Mouse (Mus musculus): Measurements from ENCODE around the gene Fnbp4.
"Not testable (repeated sequence)": the region's sequence is repeated elsewhere in the genome, so short reads cannot be mapped to it uniquely, and the experiment has no call there.

The Fnbp4 gene

GRCm38 (mm10) chr2:90782901-90783486 is 37.8 kb downstream of the Fnbp4 start:
- peak; percentile 36 for DNase-seq

GRCm38 (mm10) chr2:90788126-90788525 is 43.0 kb downstream of the Fnbp4 start:
- no peak for DNase-seq

- DNase-seq = no peak
These were observed 63.3 kb downstream of the Fnbp4 start for GRCm38 (mm10) chr2:90808241-90809126.

GRCm38 (mm10) chr2:90810751-90811150 is 65.6 kb downstream of the Fnbp4 start:
- DNase-seq = no peak

GRCm38 (mm10) chr2:90815266-90815665 is 70.1 kb downstream of the Fnbp4 start:
- DNase-seq = no peak

GRCm38 (mm10) chr2:90816144-90816543 is 71.0 kb downstream of the Fnbp4 start:
- DNase-seq = no peak

GRCm38 (mm10) chr2:90818710-90819109 is 73.5 kb downstream of the Fnbp4 start:
- no peak for DNase-seq

GRCm38 (mm10) chr2:90820894-90821293 is 75.7 kb downstream of the Fnbp4 start:
- no peak for DNase-seq

- no peak for DNase-seq
These were observed 77.8 kb downstream of the Fnbp4 start for GRCm38 (mm10) chr2:90822978-90823377.

GRCm38 (mm10) chr2:90823781-90824180 is 78.6 kb downstream of the Fnbp4 start:
- no peak for DNase-seq

- DNase-seq = not testable (repeated sequence)
These were observed 79.4 kb downstream of the Fnbp4 start for GRCm38 (mm10) chr2:90824528-90824927.

GRCm38 (mm10) chr2:90825515-90826172 is 80.5 kb downstream of the Fnbp4 start:
- DNase-seq = peak; percentile 70

- DNase-seq = no peak
These were observed 83.6 kb downstream of the Fnbp4 start for GRCm38 (mm10) chr2:90828739-90829138.

Measured in lung, postnatal 10 days (tissue).